Mouse (Mus musculus): ENCODE data around the gene Tppp2. TPM values are rescaled to one million over a fixed set of nuclear protein-coding genes. Genes with fewer than 3 reads are reported as not detected.

Tppp2 gene
- polyA plus RNA-seq, 1 experiment, result not detected

GRCm38 (mm10) chr14:51913062-51913959 lies 4.9 kb upstream of the Tppp2 start:
- Histone ChIP-seq H3K27me3 (ENCODE audit: control insufficient read depth, insufficient read depth, insufficient read length) (no peaks in the 10 kb centered on the region), H3K79me2 (ENCODE audit: control insufficient read depth, insufficient read depth) (no peaks in the 10 kb centered on the region), H3K4me3 (ENCODE audit: insufficient read depth, poor library complexity, severe bottlenecking) (peak overlapping the region; percentile 29), H3K79me3 (ENCODE audit: low read depth) (no peaks in the 10 kb centered on the region), H3K36me3 (ENCODE audit: control insufficient read depth, insufficient read depth) (no peaks in the 10 kb centered on the region), H3ac (ENCODE audit: control insufficient read depth, insufficient read length, low read depth) (peak overlapping the region; percentile 62)
- TF ChIP-seq MYOD1 (IDR thresholded peaks at IDR 0.05; ENCODE audit: control insufficient read depth, insufficient read length, low read depth) (no peak), USF1 (IDR thresholded peaks at IDR 0.05; ENCODE audit: low read depth) (no peak), MYOG (IDR thresholded peaks at IDR 0.05; ENCODE audit: control insufficient read depth, extremely low read depth, insufficient read length) (no peak), FOSL1 (IDR thresholded peaks at IDR 0.05; ENCODE audit: insufficient read depth, low read length, poor library complexity, severe bottlenecking) (no peak), CEBPB (IDR thresholded peaks at IDR 0.05; ENCODE audit: low read depth) (no peak), MAX (IDR thresholded peaks at IDR 0.05) (no peak), CTCF (IDR thresholded peaks at IDR 0.05; ENCODE audit: control insufficient read depth, insufficient read depth, insufficient read length) (no peak)

- Histone ChIP-seq H3K79me3 (ENCODE audit: low read depth) (no peaks in the 10 kb centered on the region), H3K27me3 (ENCODE audit: control insufficient read depth, insufficient read depth, insufficient read length) (no peaks in the 10 kb centered on the region), H3K79me2 (ENCODE audit: control insufficient read depth, insufficient read depth) (no peaks in the 10 kb centered on the region), H3K36me3 (ENCODE audit: control insufficient read depth, insufficient read depth) (no peaks in the 10 kb centered on the region), H3ac (ENCODE audit: control insufficient read depth, insufficient read length, low read depth) (peak within 1 kb of the TSS; percentile 62), H3K4me3 (ENCODE audit: insufficient read depth, poor library complexity, severe bottlenecking) (peak within 1 kb of the TSS; percentile 29)
- TF ChIP-seq MAX (IDR thresholded peaks at IDR 0.05), result no peak
- no peak for TF ChIP-seq CTCF (IDR thresholded peaks at IDR 0.05; ENCODE audit: control insufficient read depth, insufficient read depth, insufficient read length)
- no peak for TF ChIP-seq CEBPB (IDR thresholded peaks at IDR 0.05; ENCODE audit: low read depth)
These were observed 4.1 kb upstream of the Tppp2 start, which contains the start of gene Ndrg2 for GRCm38 (mm10) chr14:51913960-51914762. Gene Ndrg2 (minus strand): TSS chr14:51914158.

- TF ChIP-seq CTCF (IDR thresholded peaks at IDR 0.05; ENCODE audit: control insufficient read depth, insufficient read depth, insufficient read length) (no peak), MYOD1 (IDR thresholded peaks at IDR 0.05; ENCODE audit: control insufficient read depth, insufficient read length, low read depth) (no peak), CEBPB (IDR thresholded peaks at IDR 0.05; ENCODE audit: low read depth) (no peak), FOSL1 (IDR thresholded peaks at IDR 0.05; ENCODE audit: insufficient read depth, low read length, poor library complexity, severe bottlenecking) (no peak), MYOG (IDR thresholded peaks at IDR 0.05; ENCODE audit: control insufficient read depth, extremely low read depth, insufficient read length) (no peak), MAX (IDR thresholded peaks at IDR 0.05) (no peak), USF1 (IDR thresholded peaks at IDR 0.05; ENCODE audit: low read depth) (no peak)
- H3K79me2 ChIP-seq (ENCODE audit: control insufficient read depth, insufficient read depth), result no peaks in the 10 kb centered on the region
- H3K36me3 ChIP-seq (ENCODE audit: control insufficient read depth, insufficient read depth), result no peaks in the 10 kb centered on the region
- H3K79me3 ChIP-seq (ENCODE audit: low read depth), result no peaks in the 10 kb centered on the region
- H3K27me3 ChIP-seq (ENCODE audit: control insufficient read depth, insufficient read depth, insufficient read length), result no peaks in the 10 kb centered on the region
- no peak overlapping the region for H3ac ChIP-seq (ENCODE audit: control insufficient read depth, insufficient read length, low read depth)
- H3K4me3 ChIP-seq (ENCODE audit: insufficient read depth, poor library complexity, severe bottlenecking), result no peak overlapping the region
These were observed 3.2 kb upstream of the Tppp2 start for GRCm38 (mm10) chr14:51915030-51915429.

- Histone ChIP-seq H3K79me3 (ENCODE audit: low read depth) (no peaks in the 10 kb centered on the region), H3ac (ENCODE audit: control insufficient read depth, insufficient read length, low read depth) (no peak overlapping the region), H3K36me3 (ENCODE audit: control insufficient read depth, insufficient read depth) (no peaks in the 10 kb centered on the region), H3K4me3 (ENCODE audit: insufficient read depth, poor library complexity, severe bottlenecking) (no peak overlapping the region), H3K27me3 (ENCODE audit: control insufficient read depth, insufficient read depth, insufficient read length) (no peaks in the 10 kb centered on the region), H3K79me2 (ENCODE audit: control insufficient read depth, insufficient read depth) (no peaks in the 10 kb centered on the region)
- TF ChIP-seq MYOD1 (IDR thresholded peaks at IDR 0.05; ENCODE audit: control insufficient read depth, insufficient read length, low read depth), result no peak
- no peak for TF ChIP-seq MYOG (IDR thresholded peaks at IDR 0.05; ENCODE audit: control insufficient read depth, extremely low read depth, insufficient read length)
- no peak for TF ChIP-seq CTCF (IDR thresholded peaks at IDR 0.05; ENCODE audit: control insufficient read depth, insufficient read depth, insufficient read length)
- no peak for TF ChIP-seq FOSL1 (IDR thresholded peaks at IDR 0.05; ENCODE audit: insufficient read depth, low read length, poor library complexity, severe bottlenecking)
- TF ChIP-seq CEBPB (IDR thresholded peaks at IDR 0.05; ENCODE audit: low read depth), result no peak
- no peak for TF ChIP-seq MAX (IDR thresholded peaks at IDR 0.05)
These were observed 1.7 kb upstream of the Tppp2 start for GRCm38 (mm10) chr14:51916539-51916938.

- no peak for TF ChIP-seq MYOD1 (IDR thresholded peaks at IDR 0.05; ENCODE audit: control insufficient read depth, insufficient read length, low read depth)
These were observed 741 bp downstream of the Tppp2 start for GRCm38 (mm10) chr14:51918966-51919365.

More at GRCm38 (mm10) chr14:51918966-51919365, 741 bp downstream of the Tppp2 start:
- H3K4me3 ChIP-seq (ENCODE audit: insufficient read depth, poor library complexity, severe bottlenecking), result no peak overlapping the region
- H3K27me3 ChIP-seq (ENCODE audit: control insufficient read depth, insufficient read depth, insufficient read length), result peaks cover 6% of the 10 kb centered on the region
- no peaks in the 10 kb centered on the region for H3K36me3 ChIP-seq (ENCODE audit: control insufficient read depth, insufficient read depth)
- H3K79me3 ChIP-seq (ENCODE audit: low read depth), result no peaks in the 10 kb centered on the region
- H3ac ChIP-seq (ENCODE audit: control insufficient read depth, insufficient read length, low read depth), result no peak overlapping the region
- no peaks in the 10 kb centered on the region for H3K79me2 ChIP-seq (ENCODE audit: control insufficient read depth, insufficient read depth)
